Mouse (Mus musculus): Measurements from ENCODE around the gene Grm5. TPM values are rescaled to one million over a fixed set of nuclear protein-coding genes. Genes with fewer than 3 reads are reported as not detected.

Grm5 gene
- polyA plus RNA-seq, 1 experiment from 2014 or later: 0.03 TPM

- Histone ChIP-seq H3K27ac (ENCODE audit: low read depth) (no peak overlapping the region), H3K9me3 (ENCODE audit: low read depth, low read length) (no peaks in the 10 kb centered on the region), H3K27me3 (ENCODE audit: insufficient read depth, low read length) (no peaks in the 10 kb centered on the region), H3K4me2 (no peak overlapping the region), H3K4me1 (ENCODE audit: insufficient read depth) (no peaks in the 10 kb centered on the region), H3K9ac (no peak overlapping the region), H3K4me3 (ENCODE audit: low read depth, low read length) (no peak overlapping the region), H3K36me3 (ENCODE audit: insufficient read depth) (no peaks in the 10 kb centered on the region)
- no peak for TF ChIP-seq CTCF (IDR thresholded peaks at IDR 0.05; ENCODE audit: low read depth)
- DNase-seq: no peak
- WGBS: 65% methylated on average over 1 of the region's 1 CpGs
- no peak for ATAC-seq (ENCODE audit: insufficient read depth)
Observed at GRCm38 (mm10) chr7:88159542-88160241, 575.7 kb downstream of the Grm5 start.

- no peak for TF ChIP-seq CTCF (IDR thresholded peaks at IDR 0.05; ENCODE audit: low read depth)
- H3K27ac ChIP-seq (ENCODE audit: low read depth): no peak overlapping the region
- H3K4me1 ChIP-seq (ENCODE audit: insufficient read depth): no peaks in the 10 kb centered on the region
- 76% methylated on average over 2 of the region's 2 CpGs for WGBS
- H3K27me3 ChIP-seq (ENCODE audit: insufficient read depth, low read length): no peaks in the 10 kb centered on the region
- H3K4me3 ChIP-seq (ENCODE audit: low read depth, low read length): no peak overlapping the region
- ATAC-seq (ENCODE audit: insufficient read depth) (no peak), DNase-seq (no peak)
- no peaks in the 10 kb centered on the region for H3K9me3 ChIP-seq (ENCODE audit: low read depth, low read length)
- no peaks in the 10 kb centered on the region for H3K36me3 ChIP-seq (ENCODE audit: insufficient read depth)
- H3K4me2 ChIP-seq: no peak overlapping the region
- no peak overlapping the region for H3K9ac ChIP-seq
Observed at GRCm38 (mm10) chr7:88161586-88161985, 577.6 kb downstream of the Grm5 start.

Other genes with a start within 250 kb of the Grm5 start
- 0.03 TPM in 1 of 2 replicates, not detected in the other for gene Tyr, start 90.7 kb upstream of the Grm5 start, polyA plus RNA-seq (2014; fragmentation: Nextera tagmentation; extraction: Ambion mirVana)

All from lung, embryonic 14.5 days (tissue).